Mouse (Mus musculus) brain, embryonic 14.5 days (tissue): Measurements from ENCODE around the gene Adcy7. TPM values are rescaled to one million over a fixed set of nuclear protein-coding genes. Genes with fewer than 3 reads are reported as not detected.

Source experiments
- DNase-seq: peaks from one replicate; pipeline ENCODE4 v3.0.0-alpha.2; 2011; ENCODE audit warnings: low read depth
- CTCF ChIP-seq: fragments of 200-500 bp; IDR thresholded peaks from 2 replicates; pipeline ENCODE4 v1.5.1; 2012; ENCODE audit warnings: inconsistent platforms, mild to moderate bottlenecking, moderate library complexity, borderline replicate concordance; ENCODE audit not compliant: insufficient read depth, insufficient read length; ENCODE audit errors: extremely low read depth
- POLR2A ChIP-seq: fragments of 200-500 bp; IDR thresholded peaks from 2 replicates; pipeline ENCODE4 v1.6.1; 2012; ENCODE audit warnings: mild to moderate bottlenecking, inconsistent platforms, borderline replicate concordance; ENCODE audit not compliant: poor library complexity, insufficient read depth, insufficient read length, severe bottlenecking; ENCODE audit errors: extremely low read depth
- polyA plus RNA-seq: library from polyadenylated mRNA; depleted of rRNA; stranded (reverse); fragments of >200 nt; gene quantifications from 2 replicates; pipeline ENCODE4 v1.2.3, GENCODE M21; 2012

Adcy7 gene
- polyA plus RNA-seq, 1 experiment: 3.7 TPM

DNA sequence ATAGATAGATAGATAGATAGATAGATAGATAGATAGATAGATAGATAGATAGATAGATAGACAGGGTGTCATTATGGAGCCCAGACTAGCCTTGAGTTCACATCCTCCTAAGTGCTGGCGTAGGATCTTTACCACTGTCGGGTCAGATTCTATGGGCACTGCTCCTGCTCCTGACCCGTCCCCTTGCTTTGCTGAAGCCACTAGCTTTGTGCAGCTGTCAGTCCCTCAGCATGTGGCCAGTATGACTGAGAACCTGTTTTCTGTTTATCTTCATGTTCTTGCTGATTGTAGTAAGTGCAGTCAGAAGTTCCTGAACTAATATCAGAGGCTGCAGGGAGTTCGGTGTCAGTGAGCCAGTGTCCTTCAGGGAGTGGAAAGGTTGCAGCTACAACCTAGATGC lies 35.5 kb downstream of the Adcy7 start:
- no peak for DNase-seq
- TF ChIP-seq CTCF: no peak
- TF ChIP-seq POLR2A: no peak

DNA sequence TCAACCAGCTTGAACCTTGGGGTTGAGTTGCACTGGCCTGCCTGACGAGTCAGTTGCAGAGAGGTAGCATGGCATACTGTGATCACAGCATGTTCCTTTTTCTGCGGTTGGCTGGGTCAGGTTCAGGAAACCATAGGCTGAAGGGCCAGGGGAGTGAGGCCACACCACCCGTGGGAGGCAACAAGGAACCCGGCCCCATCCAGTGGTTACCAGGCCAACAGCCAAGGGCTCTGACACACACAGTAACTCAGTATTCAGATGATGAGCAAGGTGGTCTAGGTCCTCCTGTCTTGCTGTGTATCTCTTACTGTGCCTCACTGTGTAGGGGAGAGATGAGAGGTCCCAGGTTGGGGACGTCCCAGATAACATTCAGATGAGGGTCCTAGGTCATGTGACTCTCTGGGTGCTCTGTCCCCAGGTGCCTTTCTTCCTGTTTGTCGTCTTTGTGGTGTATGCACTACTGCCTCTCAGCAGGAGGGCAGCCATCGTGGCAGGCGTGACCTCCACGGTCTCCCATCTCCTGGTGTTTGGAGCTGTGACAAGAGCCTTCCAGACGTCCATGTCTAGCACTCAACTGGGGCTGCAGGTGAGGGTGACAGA lies 37.2 kb downstream of the Adcy7 start:
- no peak for DNase-seq
- TF ChIP-seq POLR2A (no peak), CTCF (no peak)

DNA sequence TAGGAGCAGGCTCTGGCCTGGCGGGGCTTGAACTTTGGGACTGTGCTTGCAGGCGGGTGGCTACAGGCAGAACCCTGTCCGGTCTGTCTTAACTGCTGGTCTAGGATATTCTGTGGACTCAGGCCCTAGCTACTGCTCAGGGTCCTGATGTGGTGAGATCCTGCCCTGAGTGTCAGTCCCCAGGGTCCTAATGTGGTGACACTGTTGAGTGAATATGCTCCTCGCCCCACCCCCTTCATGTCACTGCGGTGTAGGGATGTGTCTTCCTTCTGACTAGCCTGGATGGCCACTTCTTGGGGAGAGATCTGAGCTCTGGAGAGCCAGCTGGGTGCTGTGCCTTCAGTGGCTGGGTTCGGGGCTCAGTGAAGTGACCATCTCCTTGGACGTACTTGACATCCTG lies 37.7 kb downstream of the Adcy7 start:
- TF ChIP-seq CTCF (no peak), POLR2A (no peak)
- DNase-seq: no peak

DNA sequence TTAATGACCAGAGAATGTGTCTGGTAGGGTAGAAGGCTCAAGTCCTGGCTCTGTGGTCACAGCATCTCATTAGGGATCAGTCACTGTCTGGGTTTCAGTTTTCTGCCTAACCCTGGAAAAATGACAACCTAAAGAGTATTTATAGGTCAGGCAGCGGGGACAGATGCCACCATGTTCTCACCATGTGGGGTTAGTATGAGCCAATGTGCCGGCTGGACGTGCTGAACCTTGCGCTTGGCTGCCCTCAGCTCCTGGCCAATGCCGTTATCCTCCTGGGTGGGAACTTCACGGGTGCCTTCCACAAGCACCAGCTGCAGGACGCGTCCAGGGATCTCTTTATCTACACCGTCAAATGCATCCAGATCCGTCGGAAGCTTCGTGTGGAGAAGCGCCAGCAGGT lies 38.1 kb downstream of the Adcy7 start:
- DNase-seq: no peak
- TF ChIP-seq CTCF (no peak), POLR2A (no peak)

DNA sequence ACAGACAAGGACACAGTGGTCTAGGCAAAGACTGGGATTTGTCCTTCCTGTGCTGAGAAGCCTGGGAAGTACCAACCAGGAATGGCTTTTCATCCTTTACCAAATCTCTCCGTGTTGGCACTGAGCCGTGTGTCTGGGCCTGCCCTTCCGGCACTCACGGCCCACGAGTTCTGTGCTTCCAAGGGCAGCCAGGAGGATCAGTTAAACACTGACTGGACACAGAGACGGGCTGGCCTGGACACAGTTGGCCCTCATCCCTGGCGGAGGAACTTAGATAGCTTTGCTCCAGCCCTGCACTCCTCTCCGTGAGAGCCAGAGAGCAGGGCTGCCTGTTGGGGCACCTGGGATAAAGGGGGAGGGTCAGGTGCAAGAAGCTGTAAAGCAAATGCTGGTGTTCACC lies 40.8 kb downstream of the Adcy7 start:
- TF ChIP-seq POLR2A: no peak
- no peak for TF ChIP-seq CTCF
- no peak for DNase-seq

DNA sequence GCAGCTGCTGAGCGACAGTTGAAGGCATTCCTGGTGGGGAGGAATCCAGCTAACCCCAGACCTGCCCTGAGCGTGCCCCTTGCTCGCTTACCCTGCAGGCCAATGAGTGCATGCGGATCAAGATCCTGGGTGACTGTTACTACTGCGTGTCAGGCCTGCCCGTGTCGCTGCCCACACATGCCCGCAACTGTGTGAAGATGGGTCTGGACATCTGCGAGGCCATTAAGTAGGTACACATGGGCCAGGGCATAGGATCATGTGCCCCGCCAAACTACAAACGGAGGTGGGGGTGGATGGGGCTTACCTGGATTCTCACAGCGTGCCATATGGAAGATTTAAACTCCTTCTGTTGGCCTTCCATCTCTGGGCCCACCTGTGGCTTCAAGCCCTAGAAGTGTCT lies 41.8 kb downstream of the Adcy7 start:
- no peak for DNase-seq
- TF ChIP-seq POLR2A (no peak), CTCF (no peak)

DNA sequence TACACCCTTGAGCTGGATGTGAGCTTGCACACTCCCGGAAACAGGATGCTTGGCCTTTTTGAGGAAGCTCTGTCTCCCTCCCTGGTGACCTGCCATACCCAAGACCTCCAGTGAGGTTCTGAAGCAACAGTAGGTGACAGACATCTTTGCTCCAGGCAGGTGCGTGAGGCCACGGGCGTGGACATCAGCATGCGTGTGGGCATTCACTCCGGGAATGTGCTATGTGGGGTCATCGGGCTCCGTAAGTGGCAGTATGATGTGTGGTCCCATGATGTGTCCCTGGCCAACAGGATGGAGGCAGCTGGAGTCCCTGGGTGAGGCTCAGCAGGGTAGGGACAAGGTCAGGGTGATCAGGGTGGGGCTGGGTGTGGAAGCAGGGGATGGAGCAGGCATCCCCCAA lies 43.1 kb downstream of the Adcy7 start:
- TF ChIP-seq CTCF: no peak
- TF ChIP-seq POLR2A: no peak
- DNase-seq: no peak

DNA sequence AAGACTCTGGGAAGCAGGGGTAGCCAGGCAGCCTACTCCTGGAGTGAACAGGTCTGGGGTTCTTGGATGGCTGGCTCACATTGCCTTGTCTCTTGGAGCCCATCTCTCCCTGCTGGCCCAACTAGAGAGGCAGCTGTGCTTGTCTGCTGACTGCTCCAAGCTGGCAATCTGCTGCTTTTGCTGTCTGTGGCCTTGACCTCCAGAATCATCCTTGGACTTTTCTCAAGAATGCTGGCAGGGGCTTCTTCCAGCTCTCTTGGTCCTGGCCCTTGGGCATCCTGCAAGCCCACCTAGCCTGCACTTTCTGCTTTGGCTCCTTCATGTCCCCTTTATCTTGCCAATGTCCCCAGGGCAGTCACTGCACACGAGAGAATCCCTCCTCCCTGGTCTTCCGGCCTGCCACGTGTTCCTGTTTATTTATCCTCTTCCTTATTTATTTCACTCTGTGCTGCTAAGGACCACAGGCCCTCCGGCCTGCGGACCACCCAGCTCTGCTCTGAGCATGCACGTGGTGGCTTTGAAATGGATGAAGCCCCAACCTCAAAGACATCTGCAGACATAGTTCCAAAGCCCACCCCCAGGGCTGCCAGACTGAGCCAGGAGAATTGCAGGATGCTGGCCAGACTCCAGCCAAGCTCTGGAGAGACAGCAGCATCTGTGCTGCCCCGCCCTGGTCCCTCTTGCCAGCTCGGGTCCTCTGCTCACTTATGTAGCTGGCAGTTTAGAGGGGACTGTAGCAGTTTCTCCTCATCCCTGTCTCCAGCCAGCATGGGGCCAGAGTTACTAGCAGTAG lies 44.1 kb downstream of the Adcy7 start:
- peak; percentile 88 for DNase-seq

DNA sequence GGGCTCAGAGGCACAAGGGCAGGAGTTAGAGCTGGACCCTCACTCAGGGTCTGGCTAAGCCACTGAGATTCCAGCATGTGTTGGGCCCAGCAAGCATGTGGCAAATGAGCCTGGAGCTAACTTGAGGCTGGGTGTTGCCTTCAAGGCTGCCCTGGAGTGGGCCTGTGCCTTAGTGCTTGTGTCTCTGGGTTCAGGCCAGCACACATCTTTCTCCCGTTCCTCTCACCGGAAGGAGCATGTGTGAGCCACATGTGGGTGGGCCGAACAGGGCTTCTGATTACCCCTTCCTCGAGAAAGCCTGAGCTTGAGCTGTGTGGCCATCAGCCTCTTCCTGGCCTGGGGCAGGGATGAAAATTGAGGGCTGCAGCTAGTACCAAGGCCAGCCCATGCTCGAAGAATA lies 45.1 kb downstream of the Adcy7 start:
- no peak for DNase-seq

More for the DNA sequence above, 44.1 kb downstream of the Adcy7 start:
- no peak for TF ChIP-seq POLR2A
- TF ChIP-seq CTCF: no peak

DNA sequence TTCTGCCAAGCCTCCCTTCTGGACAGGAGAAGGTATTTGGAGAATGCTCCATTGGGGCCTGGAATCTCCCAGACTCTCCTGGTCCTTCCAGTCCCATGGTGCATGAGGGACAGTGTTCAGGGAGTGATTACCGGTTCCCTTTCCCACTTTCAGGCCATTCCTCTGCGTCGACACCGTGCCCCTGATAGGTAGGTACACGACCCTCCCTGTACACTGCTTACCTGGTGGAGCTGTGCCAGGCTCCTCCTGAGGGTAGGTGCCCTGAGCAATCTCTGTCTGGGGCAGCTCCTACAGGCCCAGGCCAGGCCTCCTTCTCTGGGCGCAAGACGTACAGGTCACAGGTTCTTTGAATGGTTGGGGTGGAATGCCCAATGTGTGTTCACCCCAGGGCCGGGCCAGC lies 45.9 kb downstream of the Adcy7 start:
- TF ChIP-seq CTCF: no peak
- no peak for TF ChIP-seq POLR2A
- DNase-seq: no peak

More for the DNA sequence above, 45.1 kb downstream of the Adcy7 start:
- no peak for TF ChIP-seq POLR2A
- TF ChIP-seq CTCF: no peak

DNA sequence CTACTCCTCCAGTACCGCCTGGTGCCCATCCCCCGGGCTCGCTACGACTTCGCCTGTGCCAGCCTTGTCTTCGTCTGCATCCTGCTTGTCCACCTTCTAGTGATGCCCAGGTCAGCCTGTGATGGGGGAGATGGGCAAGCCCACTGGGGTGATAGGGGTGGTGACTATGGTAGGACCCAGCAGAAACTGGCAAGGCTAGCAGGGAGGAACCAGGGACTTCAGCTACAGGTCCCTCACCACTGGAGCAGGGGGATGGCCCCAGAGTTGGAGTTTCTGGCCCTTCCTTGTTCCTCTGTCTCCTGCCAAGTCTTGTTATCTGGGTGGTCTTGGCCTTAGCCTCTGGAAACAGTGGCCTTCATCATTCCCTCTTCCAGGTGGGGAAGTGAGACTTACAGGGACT lies 47.9 kb downstream of the Adcy7 start:
- no peak for TF ChIP-seq CTCF
- no peak for TF ChIP-seq POLR2A
- no peak for DNase-seq

DNA sequence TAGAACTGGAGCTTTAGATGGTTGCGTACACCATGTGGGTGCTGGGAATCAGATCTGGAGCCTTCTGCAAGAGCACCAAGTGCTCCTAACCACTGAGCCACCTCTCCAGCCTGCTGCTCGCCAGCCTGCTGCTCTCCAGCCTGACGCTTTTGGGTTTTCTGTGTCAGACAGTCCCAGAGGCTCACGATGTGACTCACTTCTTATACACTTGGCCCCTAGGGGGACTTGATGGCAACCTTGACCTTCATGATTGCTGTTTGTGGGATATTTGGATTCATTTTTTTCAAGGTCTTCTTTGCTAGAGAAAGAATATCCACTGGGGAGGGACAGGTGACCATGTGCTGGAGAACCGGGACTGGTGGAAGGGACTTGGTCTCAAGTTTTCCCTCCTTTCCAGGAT lies 49.2 kb downstream of the Adcy7 start:
- TF ChIP-seq POLR2A (no peak), CTCF (no peak)
- no peak for DNase-seq
